Mouse (Mus musculus) neural tube, embryonic 10.5 days (tissue): ENCODE results near the gene Gm42669.
A peak's percentile ranks its signal among the peaks of the same experiment; 100 is the strongest.

Experiments
- DNase-seq: peaks from one replicate; pipeline ENCODE4 v3.0.0-alpha.2; 2017; ENCODE audit warnings: low spot score; ENCODE audit errors: extremely low spot score

Gm42669 gene

GRCm38 (mm10) chr5:107521386-107521785, 14.0 kb downstream of the Gm42669 start:
- no peak for DNase-seq

GRCm38 (mm10) chr5:107521897-107522296, 14.5 kb downstream of the Gm42669 start:
- DNase-seq = no peak

- no peak for DNase-seq
Observed at GRCm38 (mm10) chr5:107524281-107524680, 16.9 kb downstream of the Gm42669 start.

GRCm38 (mm10) chr5:107528856-107529255, 21.4 kb downstream of the Gm42669 start:
- no peak for DNase-seq

GRCm38 (mm10) chr5:107533590-107533989, 26.2 kb downstream of the Gm42669 start:
- DNase-seq = no peak

- DNase-seq = no peak
Observed at GRCm38 (mm10) chr5:107534581-107534980, 27.2 kb downstream of the Gm42669 start, which contains the start of gene 1700028K03Rik. TSS of gene 1700028K03Rik (plus strand) at chr5:107534709.

- DNase-seq = no peak
Observed at GRCm38 (mm10) chr5:107541696-107542095, 34.3 kb downstream of the Gm42669 start.

GRCm38 (mm10) chr5:107545927-107546326, 38.5 kb downstream of the Gm42669 start:
- DNase-seq = no peak

- DNase-seq = no peak
Observed at GRCm38 (mm10) chr5:107547955-107548354, 40.5 kb downstream of the Gm42669 start.

- no peak for DNase-seq
Observed at GRCm38 (mm10) chr5:107548444-107548843, 41.0 kb downstream of the Gm42669 start.

GRCm38 (mm10) chr5:107554336-107554735, 46.9 kb downstream of the Gm42669 start:
- DNase-seq = no peak

- no peak for DNase-seq
Observed at GRCm38 (mm10) chr5:107556969-107557368, 49.5 kb downstream of the Gm42669 start.

- DNase-seq = no peak
Observed at GRCm38 (mm10) chr5:107569148-107569547, 61.7 kb downstream of the Gm42669 start.

GRCm38 (mm10) chr5:107597301-107598077, 90.1 kb downstream of the Gm42669 start, which contains the start of the genes Rpap2 and Glmn:
TSS of gene Rpap2 (plus strand) at chr5:107597373.
TSS of gene Glmn (minus strand) at chr5:107597888.
- DNase-seq = peak; percentile 92

GRCm38 (mm10) chr5:107598380-107598779, 91.0 kb downstream of the Gm42669 start:
- DNase-seq = no peak

- peak; percentile 55 for DNase-seq
Observed at GRCm38 (mm10) chr5:107611224-107611623, 103.8 kb downstream of the Gm42669 start.

- DNase-seq = no peak
Observed at GRCm38 (mm10) chr5:107617986-107618385, 110.6 kb downstream of the Gm42669 start.

- no peak for DNase-seq
Observed at GRCm38 (mm10) chr5:107621327-107621726, 113.9 kb downstream of the Gm42669 start.
